Mouse (Mus musculus) cerebellum, adult 2 months (tissue): ENCODE measurements around the gene Gdi1. TPM values are rescaled to one million over a fixed set of nuclear protein-coding genes. Genes with fewer than 3 reads are reported as not detected.

Experiments used
- DNase-seq, 2 experiments: peaks; one replicate each; pipeline ENCODE4 v3.0.0; 2021
- H3K27ac ChIP-seq: fragments of 200-500 bp; 2 replicates; pipeline ENCODE4 v1.5.1; 2012; ENCODE audit warnings: low read length, control low read depth, inconsistent platforms; ENCODE audit not compliant: insufficient read depth
- H3K27me3 ChIP-seq: fragments of 200-500 bp; 2 replicates; pipeline ENCODE4 v1.6.1; 2012; ENCODE audit warnings: inconsistent platforms, mild to moderate bottlenecking, low read length, moderate library complexity; ENCODE audit not compliant: control insufficient read depth, insufficient read depth
- H3K4me1 ChIP-seq: fragments of 200-500 bp; 2 replicates; pipeline ENCODE4 v1.6.1; 2011; ENCODE audit warnings: low read length; ENCODE audit not compliant: control insufficient read depth, insufficient read depth
- H3K4me3 ChIP-seq: fragments of 200-500 bp; replicated peaks from 2 replicates; pipeline ENCODE3; 2011; ENCODE audit warnings: mild to moderate bottlenecking, low read depth, low read length, control low read depth; ENCODE audit not compliant: insufficient read depth
- CTCF ChIP-seq: fragments of 200-500 bp; IDR thresholded peaks from 2 replicates; pipeline ENCODE4 v1.5.1; 2011; ENCODE audit warnings: low read depth, mild to moderate bottlenecking, control low read depth, low read length, moderate library complexity, borderline replicate concordance; ENCODE audit not compliant: insufficient read depth
- POLR2A ChIP-seq: fragments of 200-500 bp; IDR thresholded peaks from 2 replicates; pipeline ENCODE4 v1.6.1; 2011; ENCODE audit warnings: low read length, control low read depth, borderline replicate concordance; ENCODE audit not compliant: insufficient read depth
- WGBS: fragments of 180-500 bp; shearing (Covaris S2); methylation state at CpG from one replicate; pipeline ENCODE4 v1.1.7; 2018; 5-methylcytosine and 5-hydroxymethylcytosine counted together
- polyA plus RNA-seq: library from polyadenylated mRNA; depleted of rRNA; stranded (reverse); fragments of >200 nt; gene quantifications from 2 replicates; pipeline ENCODE4 v1.2.3, GENCODE M21; 2012; rRNA removed

The Gdi1 gene
- 843 and 859 TPM in 2 replicates for polyA plus RNA-seq

DNA sequence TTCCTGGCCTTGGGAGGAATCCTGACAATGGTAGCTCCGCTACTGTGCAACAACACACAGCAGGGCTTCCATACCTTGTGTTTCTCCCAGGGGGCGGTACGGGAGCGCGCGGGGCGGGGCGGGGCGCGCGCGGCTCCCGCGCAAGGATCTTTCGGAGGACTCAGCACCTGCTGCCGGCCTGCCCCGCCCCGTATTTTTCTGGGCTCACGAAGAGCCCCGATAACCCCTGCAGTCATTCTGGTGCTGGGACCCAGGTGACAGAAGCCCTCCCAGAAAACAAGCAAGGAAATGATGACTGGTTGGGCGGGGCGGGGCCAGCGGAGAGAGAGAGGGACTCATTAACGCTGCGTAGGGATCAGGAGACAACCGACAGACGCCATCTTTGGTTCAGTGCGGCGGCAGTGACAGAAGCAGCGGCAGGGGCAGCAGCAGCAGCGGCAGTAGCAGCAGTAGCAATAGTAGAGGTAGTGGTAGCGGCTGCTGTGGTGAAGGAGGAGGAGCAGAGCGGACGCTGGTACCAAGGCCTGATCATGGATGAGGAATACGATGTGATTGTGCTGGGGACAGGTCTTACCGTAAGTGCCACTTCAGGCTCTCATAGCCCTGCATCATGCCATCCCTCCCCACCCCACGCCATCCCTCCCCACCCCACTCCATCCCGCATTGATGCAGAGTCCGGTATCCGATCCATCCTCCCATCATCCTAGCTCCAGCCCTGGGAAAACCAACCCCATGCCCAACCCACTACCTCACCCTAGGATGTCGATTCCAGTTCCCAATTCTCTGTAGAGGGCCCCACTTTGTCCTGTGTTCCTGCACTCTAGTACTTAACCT lies at the start of gene Gdi1:
Gene Gdi1 (plus strand): TSS at position 132 of the 834 bp plus-strand sequence.
- DNase-seq = peak; percentile 74 to 85
- WGBS = 11% methylated on average over 41 of the region's 41 CpGs
- H3K27ac ChIP-seq = peak within 1 kb of the TSS; percentile 94
- peaks cover 4% of the 10 kb centered on the region for H3K4me1 ChIP-seq
- no peaks in the 10 kb centered on the region for H3K27me3 ChIP-seq
- H3K4me3 ChIP-seq = peak within 1 kb of the TSS; percentile 92
- peak; percentile 90 for TF ChIP-seq POLR2A
- TF ChIP-seq CTCF = no peak

DNA sequence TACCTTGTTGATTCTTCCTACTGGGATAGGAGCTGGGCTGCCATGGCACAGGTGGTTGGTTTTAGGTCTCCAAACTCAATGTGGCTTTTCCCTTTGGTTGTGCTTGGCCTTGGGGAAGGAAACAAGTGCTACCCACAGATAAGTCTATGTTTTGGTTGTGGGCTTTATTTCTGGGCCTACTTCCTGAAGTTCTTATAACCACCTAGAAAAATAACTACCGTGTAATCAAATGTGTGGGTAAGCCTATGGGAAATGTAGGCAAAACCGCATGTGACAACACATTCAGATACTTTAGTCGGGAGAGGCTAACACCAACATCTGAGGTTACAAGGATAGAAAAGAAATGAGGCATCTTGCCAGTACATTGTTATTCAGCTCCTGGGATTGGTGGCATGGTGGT lies 47.1 kb upstream of the Gdi1 start:
- no peak overlapping the region for H3K4me3 ChIP-seq
- no peaks in the 10 kb centered on the region for H3K27me3 ChIP-seq
- no peak for TF ChIP-seq CTCF
- TF ChIP-seq POLR2A = no peak
- DNase-seq = no peak
- H3K27ac ChIP-seq = no peak overlapping the region
- no peaks in the 10 kb centered on the region for H3K4me1 ChIP-seq
- 89% methylated on average over 3 of the region's 3 CpGs for WGBS

DNA sequence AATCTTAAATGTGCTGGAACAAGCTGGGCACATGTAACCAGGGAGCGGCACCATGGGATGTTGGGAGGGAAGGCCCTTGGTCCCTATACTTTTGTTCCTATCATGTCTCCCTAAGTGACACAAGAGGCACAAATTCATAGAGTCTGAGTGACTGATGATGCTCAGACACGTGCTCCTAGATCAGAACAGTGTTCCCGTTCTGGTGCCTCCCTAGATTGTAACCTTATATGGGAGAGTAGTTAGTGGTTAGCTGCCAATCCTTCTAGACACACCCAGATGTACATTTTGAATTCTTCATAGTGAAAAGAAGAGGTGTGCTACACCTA lies 35.1 kb upstream of the Gdi1 start:
- DNase-seq = peak in 1 of 2 experiments; percentile 30
- no peaks in the 10 kb centered on the region for H3K27me3 ChIP-seq
- 9% methylated on average over 3 of the region's 3 CpGs for WGBS

DNA sequence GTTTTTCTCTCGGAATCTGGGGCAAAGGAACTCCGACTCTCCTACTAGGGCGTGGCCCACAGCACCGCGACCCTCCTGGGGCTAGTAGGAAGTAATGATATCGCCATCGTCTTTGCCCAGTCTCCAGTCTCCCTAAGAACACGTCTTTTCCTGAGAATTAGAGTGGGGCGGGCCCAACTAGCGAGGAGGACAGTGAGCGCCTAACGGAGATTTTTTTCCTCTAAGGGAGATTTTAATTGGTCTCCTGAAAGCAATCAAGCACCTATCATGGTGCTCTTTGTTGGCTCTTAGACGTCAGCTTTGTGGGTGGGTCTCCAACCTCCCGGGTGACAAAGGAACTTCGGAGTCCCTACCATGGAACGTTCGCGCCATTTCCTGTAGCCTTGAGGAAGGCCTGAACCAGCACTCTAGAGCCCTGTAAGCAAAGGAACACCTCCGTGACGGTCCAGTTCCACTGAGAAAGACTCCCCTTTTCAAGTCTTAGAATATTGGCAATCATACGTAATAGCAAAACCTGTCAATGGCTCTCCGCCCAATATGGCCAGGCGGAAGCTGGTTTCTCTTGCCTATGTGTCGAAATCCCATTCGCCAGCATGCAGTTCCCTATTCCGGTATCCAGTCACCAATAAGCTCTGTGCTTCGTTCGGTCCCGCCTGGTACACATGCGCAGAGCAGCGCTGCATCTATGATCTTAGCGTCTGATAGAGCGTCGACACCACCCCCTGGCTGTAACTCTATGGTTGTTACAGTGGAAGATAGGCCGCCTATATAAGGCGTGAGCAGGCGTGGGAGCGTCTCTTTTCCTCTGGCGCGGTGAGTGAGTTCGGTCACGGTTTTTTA lies 34.5 kb upstream of the Gdi1 start, which contains the start of gene Rpl10:
Gene Rpl10 (plus strand): TSS at position 751 of the 840 bp plus-strand sequence.
- TF ChIP-seq POLR2A = peak; percentile 92
- no peak for TF ChIP-seq CTCF
- Histone ChIP-seq H3K27ac (peak within 1 kb of the TSS; percentile 97), H3K4me1 (peaks cover 2% of the 10 kb centered on the region; the same call in 1 of the 2 replicates), H3K4me3 (peak within 1 kb of the TSS; percentile 97), H3K27me3 (no peaks in the 10 kb centered on the region)
- DNase-seq = peak; percentile 88 to 95
- 8% methylated on average over 42 of the region's 42 CpGs for WGBS

More for the DNA sequence above, 35.1 kb upstream of the Gdi1 start:
- Histone ChIP-seq H3K4me1 (peaks cover 2% of the 10 kb centered on the region; the same call in 1 of the 2 replicates), H3K4me3 (peak overlapping the region; percentile 93), H3K27ac (peak overlapping the region; percentile 83)
- TF ChIP-seq POLR2A = no peak
- TF ChIP-seq CTCF = no peak

DNA sequence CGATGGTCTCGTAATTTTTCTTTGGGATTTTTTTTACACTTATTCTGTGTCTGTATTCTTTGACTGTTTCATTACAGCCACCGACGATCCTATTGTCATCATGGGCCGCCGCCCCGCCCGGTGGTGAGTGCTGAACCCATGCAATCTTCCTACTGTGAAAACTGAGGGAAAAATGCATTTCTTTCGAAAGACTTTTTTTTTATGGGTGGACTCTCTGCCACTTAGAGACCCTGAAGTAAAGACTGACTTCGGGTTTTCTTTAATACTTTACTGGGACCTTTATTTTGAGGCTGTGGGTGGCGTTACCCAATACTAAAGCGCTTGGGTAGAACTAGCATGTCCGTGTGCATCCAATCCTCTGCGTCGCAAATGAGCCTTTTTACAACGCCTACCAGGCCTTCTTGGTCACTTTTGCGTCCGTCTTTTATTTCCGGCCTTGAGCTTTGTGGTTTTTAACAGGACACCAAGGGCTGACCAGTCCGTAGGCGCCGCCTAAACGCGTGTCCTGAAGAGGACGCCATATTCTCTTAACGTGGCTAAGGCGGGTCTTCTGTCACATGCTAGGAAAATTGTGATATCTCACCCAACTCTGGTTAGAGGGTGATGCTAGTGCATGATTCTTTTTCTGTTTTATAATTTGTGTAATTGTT lies 33.8 kb upstream of the Gdi1 start:
- DNase-seq = peak; percentile 31 to 41
- H3K4me3 ChIP-seq = peak overlapping the region; percentile 82
- H3K27me3 ChIP-seq = no peaks in the 10 kb centered on the region
- H3K4me1 ChIP-seq = peaks cover 2% of the 10 kb centered on the region; the same call in 1 of the 2 replicates
- WGBS = 8% methylated on average over 27 of the region's 27 CpGs
- no peak overlapping the region for H3K27ac ChIP-seq
- no peak for TF ChIP-seq CTCF
- no peak for TF ChIP-seq POLR2A

DNA sequence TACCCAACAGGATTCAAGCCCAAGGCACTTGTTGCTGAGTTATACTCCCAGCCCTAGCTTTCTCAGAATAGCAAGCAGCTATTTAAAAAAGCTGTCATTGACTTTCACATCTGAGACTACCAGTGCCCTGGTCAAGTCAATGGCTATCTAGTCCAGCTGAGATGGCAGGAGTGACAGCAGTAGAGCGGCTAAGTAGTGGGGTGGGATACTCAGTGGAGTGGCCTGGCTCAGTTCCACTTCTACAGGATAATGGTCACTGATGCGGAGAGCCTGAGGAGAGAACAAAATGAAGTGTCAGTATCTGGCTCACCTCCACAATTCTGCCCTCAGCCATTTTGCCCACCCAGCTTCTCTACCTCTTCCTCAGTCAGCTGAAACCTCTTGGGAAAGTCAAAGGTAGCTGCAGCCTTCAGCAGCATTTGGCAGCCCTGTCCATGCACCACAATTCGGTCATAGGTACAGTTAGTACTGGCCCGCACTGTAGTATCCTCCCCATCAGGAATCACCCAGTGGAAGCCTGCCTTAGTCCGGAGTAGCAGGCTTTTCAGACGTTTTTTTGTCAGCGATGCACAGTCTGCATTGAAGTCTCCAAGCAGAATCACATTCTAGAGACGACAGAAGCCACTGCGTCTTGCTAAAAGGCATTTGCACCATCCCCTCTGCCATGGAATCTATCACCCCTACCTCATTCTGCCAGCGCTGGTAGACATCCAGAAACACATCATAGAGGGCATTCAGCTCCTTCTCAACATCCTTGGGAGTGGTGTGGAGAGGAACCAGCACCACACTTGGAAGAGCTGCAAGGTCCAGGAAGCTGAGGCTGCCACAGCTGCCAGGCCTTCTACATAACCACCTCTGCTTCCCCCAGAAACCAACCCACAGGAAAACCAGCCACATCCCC lies 31.1 kb upstream of the Gdi1 start:
- WGBS = 26% methylated on average over 10 of the region's 10 CpGs

More for the DNA sequence above, 31.1 kb upstream of the Gdi1 start:
- Histone ChIP-seq H3K27me3 (no peaks in the 10 kb centered on the region), H3K4me3 (no peak overlapping the region), H3K27ac (no peak overlapping the region), H3K4me1 (peaks cover 2% of the 10 kb centered on the region; the same call in 1 of the 2 replicates)
- DNase-seq = no peak
- TF ChIP-seq POLR2A (no peak), CTCF (no peak)
